Mouse (Mus musculus) megakaryocyte, embryonic 14.5 days (primary cell): ENCODE data around the gene Itpk1.

Experiments used
- FLI1 ChIP-seq: IDR thresholded peaks from 2 replicates; pipeline ENCODE4 v1.6.1; 2012; ENCODE audit warnings: low read length, inconsistent platforms, mixed read lengths
- GATA1 ChIP-seq: IDR thresholded peaks from 3 replicates; pipeline ENCODE4 v1.6.1; 2012; ENCODE audit warnings: mixed read lengths, low read length, inconsistent platforms, borderline replicate concordance

DNA sequence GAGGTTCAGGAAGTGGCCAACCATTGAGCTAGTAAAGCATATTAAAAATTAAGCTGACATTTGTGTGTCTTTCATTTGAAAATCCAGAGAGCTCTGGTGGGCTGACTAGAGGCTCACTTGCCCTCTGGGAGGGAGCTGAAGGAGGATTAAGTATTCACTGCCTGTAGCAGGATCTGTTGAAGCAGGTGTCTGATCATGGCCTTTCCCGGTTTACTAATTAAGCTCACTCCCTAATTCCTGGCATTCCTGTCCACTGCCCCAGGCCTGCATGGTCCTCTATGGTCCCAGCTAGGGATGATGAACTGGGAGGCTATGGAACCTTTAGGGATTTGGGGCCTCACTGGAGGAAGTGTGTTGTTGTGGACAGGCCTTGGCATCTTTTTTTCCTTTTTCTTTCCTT is 168.9 kb downstream of the Itpk1 start:
- TF ChIP-seq GATA1 (no peak), FLI1 (no peak)
